Mouse (Mus musculus): ENCODE results near the gene Rnf111.
A peak's percentile ranks its signal among the peaks of the same experiment; 100 is the strongest.
"Not testable (repeated sequence)": the region's sequence is repeated elsewhere in the genome, so short reads cannot be mapped to it uniquely, and the experiment has no call there.

Rnf111 gene

DNA sequence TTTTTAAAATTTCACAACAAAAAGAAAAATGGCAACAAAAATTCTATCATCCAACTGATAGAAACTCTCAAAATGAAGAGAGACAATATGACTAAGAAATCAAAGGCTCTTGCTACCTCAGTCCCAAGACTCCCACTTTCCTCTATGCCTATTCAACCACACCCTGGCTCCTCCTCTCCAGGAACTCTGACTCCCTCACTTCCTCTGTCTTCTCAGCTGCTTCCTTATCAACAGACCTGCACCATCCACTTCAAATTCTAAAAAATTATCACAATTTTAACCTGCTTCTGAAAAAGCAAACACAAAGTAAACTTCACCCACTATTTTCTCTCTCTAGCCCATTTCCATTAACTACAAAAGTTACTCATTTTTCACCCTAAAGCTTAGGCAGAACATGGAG, 6.5 kb downstream of the Rnf111 start:
- no peak for DNase-seq (ENCODE audit: low spot score)

DNA sequence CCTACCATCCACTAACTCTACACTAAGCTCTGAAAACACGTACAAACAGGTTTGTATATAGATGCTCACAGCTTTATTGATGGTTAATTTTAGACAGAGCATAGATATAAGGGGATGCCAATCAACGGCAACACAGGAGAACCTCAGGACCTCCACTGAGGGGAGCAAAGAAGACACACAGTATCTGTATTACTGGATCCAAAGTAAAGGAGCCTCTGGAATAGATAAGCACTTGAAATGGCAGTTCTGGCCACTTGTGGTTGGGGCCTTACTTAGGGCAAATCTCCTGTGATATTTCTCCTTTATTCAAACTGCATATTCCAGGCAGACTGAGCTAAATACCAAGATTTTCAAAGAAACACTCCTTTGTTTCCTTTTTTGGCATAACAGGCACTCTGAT, 10.5 kb downstream of the Rnf111 start:
- DNase-seq (ENCODE audit: low spot score) = no peak

DNA sequence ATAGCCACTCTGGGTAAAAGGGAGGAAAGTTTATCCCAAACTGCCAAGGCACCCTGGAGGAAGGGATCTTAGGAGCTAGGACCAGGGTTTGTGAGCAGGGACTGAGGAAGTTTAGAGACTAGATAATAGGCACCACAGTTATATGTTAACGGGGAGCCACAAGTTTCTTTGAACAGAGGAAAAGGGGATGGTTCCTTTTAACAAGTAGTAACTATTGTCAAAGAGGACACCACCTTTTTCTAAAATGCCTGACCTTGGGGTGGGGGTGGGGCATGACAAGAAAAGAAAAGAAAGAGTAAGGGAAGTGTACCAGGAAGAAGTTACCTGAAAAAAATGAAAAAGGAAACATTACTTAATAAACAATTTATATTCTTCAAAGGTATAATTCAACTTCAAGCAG, 12.3 kb downstream of the Rnf111 start:
- no peak for DNase-seq (ENCODE audit: low spot score)

DNA sequence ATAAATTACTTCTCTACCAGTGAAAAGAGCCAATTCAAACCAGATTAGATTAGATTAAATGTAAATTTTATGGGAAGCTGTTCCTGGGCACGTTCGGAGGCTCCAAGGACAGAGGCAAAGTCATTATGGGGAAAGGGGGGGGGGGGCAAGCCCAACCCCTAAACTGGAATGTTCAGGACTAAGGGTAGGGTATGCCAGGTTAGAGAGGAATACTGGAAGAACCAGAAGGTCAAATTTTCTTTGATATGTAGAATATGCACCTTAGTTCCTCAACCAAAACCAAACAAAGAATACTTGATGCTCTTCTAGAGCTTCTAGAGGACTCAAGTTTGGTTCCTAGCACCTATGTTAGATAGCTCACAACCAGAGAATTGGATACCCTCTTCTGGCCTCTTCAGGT, 16.1 kb downstream of the Rnf111 start:
- DNase-seq (ENCODE audit: low spot score) = no peak

DNA sequence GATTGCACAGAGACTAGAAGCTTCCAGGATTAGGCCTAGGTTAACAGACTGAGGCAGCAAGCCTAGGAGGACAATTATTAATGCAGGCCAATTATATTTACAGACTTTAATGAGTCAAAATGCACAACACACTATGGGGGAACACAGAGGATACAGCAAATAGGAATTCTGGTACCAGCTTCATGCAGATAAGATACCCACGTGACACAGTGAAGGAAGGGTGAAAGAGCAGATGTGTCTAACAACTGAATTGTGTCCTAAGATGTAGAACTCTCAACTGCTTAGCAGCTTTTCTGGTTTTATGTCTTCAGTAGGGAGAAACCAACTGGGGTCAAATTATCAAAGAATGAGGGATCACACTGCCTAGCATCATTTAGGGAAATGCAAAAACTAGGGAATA, 17.7 kb downstream of the Rnf111 start:
- DNase-seq (ENCODE audit: low spot score) = no peak

DNA sequence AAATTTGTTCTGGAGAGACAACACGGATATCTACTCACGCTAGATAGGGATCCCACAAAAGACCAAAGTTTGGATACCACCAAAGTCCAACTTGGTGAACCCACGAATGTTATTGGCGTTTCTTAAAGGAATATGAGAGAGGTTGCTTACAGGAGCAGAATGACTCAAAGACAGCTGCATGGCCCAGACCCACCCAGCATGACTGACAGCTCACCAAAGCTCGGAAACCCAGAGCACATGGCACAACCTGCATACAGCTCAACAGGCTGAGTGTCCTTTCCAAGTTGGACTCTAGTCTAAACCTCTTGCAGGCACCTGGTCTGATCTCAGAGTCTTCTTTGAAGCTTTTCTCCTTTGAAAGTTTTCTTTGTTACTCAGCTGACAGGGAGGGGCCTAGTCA, 20.0 kb downstream of the Rnf111 start:
- no peak for DNase-seq (ENCODE audit: low spot score)

DNA sequence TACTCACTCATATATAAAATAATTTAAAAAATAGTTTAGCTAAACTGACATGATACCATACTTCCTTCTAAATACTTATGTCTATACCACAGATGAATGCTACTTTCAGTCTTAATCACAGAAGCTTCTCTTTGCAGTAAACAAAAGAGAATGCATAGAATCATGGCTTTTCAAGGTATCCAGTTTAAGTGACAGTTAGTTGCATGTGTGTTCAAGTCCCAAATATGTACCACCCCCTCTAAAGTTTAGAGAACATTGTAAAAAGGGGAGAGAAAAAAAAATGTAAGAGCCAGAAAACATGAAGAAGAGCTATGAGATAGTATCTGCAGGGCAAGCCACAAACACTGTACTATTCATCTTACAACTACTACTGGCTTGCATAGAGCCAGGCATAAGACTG, 21.7 kb downstream of the Rnf111 start:
- no peak for DNase-seq (ENCODE audit: low spot score)

DNA sequence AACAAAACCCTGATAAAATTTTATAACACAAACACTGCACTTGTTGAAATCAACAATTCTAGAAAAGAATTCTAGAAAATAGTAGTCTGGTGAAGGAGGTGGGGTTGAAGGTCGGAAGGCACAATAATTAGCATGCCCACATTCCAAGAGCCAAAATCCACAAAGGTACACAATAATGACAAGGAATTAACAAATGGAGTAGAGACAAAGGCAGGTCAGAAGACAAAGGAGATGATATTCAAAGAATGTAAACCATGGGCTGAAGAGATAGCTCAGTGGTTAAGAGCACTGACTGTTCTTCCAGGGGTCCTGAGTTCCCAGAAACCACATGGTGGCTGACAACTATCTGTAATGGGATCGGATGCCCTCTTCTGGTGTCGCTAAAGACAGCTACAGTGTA, 26.3 kb downstream of the Rnf111 start:
- no peak for DNase-seq (ENCODE audit: low spot score)

DNA sequence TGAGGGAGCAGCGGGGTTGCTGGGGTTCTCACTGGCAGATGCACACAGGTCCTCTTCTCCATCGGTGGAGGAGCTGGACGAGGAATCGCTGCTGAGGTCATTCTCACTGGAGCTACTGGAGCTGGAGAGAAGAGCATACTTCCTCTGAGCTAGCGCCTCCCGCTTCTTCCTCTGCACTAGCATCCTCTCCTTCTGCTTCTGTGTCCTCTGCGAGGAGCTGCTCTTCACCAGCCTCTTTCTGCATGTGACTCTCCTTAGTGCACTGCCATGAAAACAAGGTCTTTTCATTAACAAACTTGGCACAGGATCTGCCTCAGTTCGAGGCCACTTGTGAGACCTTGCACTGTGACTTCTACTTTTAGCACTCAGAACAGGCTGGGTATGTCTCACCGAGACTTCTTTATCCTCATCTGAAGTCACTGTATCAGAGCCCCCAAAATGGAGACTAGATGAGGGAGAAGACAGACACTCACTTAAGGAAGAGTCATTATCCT, 27.7 kb downstream of the Rnf111 start:
- peak; percentile 16 for DNase-seq (ENCODE audit: low spot score)

DNA sequence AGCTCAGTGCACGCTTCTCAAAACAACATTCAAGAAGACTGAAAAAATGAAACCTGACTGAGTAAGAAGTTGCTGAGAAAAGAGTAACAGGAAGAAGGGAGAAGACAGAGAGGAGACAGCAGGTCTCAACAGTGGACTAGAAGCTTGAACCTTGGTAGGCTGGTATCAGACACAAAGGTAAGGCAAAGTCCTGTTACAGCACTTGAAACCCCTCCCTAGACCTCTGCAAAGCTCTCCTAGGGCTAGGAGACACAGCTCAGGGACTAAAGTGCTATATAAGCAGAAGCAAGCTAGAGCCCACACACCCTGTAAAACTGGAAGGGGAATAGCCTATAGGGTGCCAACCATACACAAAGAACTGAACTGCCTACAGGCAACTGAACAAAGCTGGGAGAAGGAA, 30.1 kb downstream of the Rnf111 start:
- no peak for DNase-seq (ENCODE audit: low spot score)

DNA sequence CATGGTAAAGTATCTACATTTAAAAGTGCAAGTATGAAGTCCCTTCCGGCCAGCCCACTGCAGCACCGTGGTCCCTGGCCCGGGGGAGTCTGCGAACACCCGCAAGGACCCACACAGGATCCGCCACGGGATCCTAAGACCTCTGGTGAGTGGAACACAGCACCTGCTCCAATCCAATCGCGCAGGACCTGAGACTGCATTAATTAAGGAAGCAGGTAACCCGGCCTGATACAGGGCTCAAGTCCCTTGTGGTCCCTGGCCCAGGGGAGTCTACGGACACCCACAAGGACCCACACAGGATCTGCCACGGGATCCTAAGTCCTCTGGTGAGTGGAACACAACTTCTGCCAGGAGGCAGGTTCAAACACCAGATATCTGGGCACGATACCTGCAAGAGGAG, 40.4 kb downstream of the Rnf111 start:
- DNase-seq (ENCODE audit: low spot score) = not testable (repeated sequence)

DNA sequence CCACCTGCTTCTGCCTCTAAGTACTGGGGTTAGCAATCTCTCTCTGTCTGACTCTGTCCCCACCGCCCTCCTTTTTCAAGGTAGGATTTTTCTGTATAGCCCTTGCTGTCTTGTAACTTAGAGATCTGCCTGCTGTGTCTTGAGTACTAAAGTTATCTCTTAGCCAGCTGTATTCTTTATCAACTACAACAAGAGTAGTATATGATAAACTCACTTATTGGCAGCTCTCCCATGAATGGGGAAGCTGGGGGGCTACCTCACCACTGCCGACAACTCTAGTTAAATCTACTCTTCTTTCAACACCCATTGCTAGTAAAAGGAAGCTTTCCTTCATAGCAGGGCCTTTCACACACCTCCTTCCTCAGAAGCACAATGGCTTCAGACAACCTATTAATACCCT, 51.2 kb downstream of the Rnf111 start:
- no peak for DNase-seq (ENCODE audit: low spot score)

DNA sequence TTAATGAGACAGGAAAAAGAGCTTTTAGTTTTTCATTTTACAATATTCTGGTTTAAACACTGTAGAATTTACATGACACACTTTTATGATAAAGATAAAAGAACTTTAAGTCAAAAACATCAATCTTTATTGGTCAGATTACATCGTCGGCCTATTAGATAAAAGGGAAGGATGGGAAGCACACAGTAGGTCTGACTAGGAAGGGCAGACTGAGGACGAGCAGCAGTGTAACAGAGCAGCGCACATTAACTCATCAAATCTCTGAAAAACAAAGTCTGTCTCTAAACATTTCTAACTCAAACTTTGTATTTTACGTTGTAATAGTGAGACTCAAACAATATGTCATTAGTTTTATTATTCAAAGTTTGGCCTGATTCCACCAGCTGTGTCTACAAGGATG, 54.5 kb downstream of the Rnf111 start:
- DNase-seq (ENCODE audit: low spot score) = no peak

DNA sequence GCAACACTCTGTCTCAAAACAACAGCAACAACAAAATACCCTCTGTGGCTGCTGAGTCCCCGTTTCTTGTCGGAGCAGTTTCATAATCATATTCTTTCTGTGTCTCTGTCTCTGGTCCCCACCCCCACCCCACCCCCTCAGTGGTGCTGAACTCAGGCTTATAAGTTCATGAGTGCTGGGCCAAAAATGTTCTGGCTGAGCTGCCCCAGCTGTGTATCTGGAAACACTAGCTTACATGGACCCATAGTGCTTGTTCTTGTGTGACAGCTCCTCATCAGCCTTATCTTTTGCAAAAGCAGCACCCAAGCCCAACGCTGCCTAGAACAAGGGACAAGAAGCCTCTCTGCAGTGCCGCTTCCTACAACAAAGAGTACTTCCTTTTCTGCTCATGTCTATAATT, 63.6 kb downstream of the Rnf111 start:
- no peak for DNase-seq (ENCODE audit: low spot score)

DNA sequence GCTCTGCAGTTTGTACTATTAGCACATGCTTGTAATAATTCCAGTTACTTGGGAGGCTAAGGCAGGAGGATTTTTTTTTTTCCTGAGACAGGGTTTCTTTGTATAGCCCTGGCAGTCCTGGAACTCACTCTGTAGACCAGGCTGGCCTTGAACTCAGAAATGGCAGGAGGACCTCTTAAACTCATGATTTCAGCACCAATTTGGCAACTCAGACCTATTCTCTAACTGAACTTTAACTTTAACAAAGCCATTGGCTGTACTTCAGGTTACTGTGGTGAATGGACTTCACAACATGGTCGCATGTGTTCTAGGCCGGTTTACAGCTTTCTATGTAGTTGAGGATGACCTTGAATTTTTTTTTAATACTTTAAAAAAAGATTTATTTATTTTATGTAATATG, 80.9 kb downstream of the Rnf111 start:
- DNase-seq (ENCODE audit: low spot score) = no peak

DNA sequence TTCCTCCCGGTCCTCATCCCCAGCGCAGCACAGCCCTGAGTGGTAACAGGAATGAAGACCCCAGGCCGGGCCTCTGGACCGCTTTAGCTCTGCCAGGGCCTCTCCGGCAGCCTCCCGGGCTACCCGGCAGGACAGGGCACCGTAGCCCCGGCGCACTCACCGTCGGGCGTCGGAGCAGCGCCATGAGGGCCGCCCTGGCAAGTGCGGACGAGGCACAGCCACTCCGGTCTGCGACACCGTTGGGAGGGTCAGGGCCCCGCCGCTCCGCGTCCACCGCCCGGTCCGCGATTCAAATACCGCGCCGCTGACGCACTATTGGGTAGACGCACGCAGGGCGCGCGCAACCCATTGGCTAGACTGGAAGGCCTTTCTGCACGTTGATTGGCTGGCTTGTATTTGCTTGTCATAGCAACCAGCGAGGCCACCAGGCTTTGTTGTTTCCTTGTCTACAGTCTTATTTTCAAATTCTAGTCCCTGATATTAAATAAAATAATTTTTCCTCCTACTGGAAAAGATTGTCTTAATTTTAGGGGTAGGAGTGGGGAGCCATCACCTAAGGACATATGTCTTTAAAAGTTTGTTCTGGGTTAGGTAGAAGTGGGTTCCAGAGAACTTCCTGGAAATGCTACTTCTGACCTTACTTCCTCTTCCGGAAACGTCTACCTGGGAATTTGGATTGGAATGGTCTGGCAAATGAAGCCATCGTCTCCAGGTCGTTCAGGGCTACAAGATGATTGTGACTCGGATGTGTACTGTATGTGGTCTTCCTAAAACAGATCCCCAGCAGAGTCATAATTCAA, 82.1 kb downstream of the Rnf111 start, which contains the start of gene Ccnb2:
Gene Ccnb2, minus strand, starts transcription at position 291 of the 800 bp plus-strand sequence.
- peak; percentile 80 for DNase-seq (ENCODE audit: low spot score)

DNA sequence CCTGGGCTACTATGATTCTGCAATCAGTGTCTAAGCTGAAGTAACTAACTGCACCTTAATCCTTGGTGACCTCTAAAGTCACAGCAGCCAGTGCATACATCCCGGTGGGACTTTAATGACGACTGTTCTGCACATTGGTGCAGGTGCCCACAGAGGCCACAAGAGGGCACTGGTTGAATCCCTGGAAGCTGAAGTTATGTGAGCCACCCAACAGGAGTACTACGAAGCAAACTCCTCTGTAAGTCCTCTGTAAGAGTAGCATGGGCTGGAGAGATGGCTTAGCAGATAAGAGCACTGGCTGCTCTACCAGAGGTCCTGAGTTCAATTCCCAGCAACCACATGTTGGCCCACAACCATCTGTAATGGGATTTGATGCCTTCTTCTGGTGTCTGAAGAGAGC, 87.1 kb downstream of the Rnf111 start:
- DNase-seq (ENCODE audit: low spot score) = no peak

DNA sequence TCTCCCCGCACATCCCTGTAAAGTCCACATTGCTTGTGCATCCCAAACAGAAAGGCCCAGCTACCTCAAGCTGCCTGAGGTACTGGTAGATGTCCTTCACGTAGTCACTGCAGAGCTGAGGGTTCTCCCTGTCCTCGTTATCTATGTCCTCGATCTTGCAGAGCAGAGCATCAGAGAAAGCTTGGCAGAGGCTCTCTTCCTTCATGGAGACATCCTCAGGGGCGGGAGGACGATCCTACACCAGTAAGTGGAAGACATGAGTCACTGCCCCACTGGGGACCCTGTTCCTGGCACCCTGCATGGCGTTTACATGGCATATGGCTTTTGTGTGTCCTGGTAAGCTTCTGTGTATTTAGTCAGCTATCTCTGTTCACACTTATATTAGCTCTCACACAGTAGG, 90.5 kb downstream of the Rnf111 start:
- no peak for DNase-seq (ENCODE audit: low spot score)

DNA sequence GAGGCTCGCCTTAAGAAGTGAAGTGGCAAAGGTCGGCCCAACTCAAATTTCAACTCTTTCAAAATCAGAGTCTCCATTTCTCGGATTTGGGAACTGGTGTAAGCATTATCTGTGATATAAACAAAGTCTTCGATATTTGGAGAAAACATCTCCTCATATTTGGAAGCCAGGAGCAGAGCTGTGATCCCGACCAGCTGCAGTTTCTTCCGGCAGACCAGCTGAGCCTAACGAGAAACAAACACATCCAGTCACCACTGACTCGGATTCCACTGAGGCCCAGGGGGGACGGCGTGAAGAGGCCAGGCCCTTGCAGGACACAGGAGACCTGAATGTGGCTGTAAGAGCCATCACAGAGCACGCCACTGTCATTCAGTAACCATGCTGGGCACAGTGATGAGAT, 92.9 kb downstream of the Rnf111 start:
- DNase-seq (ENCODE audit: low spot score) = no peak

DNA sequence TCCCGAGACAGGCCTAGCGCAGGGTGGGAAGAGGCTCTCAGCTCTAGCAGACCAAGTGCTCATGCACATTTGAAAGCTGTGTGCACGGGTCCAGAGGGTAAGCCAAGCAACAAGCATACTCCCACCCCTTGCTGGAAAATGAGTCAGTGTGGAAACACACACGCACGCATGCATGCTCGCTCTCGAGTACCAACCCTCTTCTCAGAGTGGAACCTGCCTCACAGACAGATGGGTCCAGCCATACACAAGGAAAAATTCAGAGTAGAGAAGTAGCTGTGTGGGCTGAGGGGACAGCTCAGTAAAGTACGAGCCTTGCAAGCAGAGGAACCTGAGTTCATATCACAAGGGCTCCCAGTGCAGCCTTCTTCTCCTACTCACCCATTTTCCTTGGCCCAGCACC, 93.8 kb downstream of the Rnf111 start:
- no peak for DNase-seq (ENCODE audit: low spot score)

DNA sequence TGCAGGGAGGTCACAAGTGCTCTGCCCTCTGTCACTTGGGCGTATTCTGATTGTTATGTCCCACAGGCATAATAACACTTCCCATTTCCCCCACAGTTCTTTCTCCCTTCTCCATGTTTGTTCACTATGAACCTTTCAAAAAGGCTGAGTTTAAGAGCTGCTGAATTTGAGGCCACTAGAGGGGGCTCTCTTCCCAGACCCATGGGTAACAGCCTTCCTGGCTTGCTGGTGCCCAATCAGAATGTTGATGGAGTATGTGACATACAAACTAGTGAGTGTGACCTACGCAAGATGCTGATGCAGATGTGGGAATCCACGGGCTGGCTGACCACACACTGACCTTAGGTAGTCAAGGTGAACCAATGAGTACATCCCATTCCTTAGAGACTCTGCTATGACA, 94.7 kb downstream of the Rnf111 start:
- DNase-seq (ENCODE audit: low spot score) = no peak

DNA sequence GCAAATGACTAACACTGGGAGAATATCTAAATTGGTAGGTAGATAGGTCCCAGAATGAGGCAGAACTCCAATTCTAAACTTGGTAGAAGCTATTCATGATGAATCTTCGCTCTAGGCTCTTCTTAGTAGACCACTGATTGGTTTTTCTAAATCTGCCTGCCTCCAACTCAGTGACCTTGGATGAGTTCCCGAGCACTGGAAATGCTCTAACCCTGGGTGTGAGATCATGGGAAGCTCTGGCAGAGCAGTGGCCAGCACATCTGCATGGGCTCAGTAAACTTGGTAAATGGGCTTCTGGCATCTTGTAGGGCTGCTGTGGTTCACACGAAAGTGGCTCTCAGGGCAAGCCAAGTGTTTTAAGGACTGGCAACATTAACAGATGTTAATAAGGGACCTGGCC, 96.9 kb downstream of the Rnf111 start:
- DNase-seq (ENCODE audit: low spot score) = no peak

DNA sequence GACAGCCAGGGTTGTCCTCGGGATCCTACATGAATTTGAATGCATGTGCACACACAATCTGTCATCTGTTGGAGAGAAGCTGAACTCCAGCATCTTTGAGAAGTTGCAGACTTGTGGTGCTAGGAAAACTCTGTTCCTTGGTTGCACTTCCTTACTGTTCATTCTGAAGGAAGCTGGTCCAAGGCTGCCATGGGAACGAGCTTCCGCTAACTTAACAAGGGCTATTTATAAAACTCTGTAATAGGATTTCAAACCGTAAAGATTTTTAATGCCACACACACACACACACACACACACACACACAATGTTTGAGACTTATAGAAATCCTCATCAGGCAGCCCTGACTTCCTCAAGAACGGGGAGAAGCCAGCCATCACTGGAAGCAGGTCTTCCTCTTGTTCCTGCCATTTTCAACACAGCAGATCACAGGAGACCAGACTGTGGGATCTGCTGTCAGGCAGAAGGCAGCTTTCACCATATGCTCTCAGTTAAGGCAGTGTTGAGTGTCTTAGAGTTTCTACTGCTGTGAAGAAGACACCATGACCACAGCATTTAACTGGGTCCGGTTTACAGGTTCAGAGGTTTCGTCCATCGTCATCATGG, 101.5 kb downstream of the Rnf111 start:
- no peak for DNase-seq (ENCODE audit: low spot score)

DNA sequence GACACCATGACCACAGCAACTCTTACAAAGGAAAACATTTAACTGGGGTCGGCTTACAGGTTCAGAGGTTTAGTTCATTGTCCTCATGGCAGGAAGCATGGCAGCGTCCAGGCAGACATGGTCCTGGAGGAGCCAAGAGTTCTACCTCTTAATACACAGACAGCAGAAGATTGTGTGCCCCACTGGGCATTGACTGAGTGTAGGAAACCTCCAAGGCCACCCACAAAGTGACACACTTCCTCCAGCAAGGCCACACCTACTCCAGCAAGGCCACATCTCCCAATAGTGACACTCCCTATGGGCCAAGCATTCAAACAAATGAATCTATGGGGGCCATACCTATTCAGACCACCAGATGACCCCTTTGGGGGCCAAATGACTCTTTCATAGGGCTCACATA, 107.4 kb downstream of the Rnf111 start:
- no peak for DNase-seq (ENCODE audit: low spot score)
